Mouse (Mus musculus): ENCODE results near the gene Atf7ip. TPM values are rescaled to one million over a fixed set of nuclear protein-coding genes. Genes with fewer than 3 reads are reported as not detected.

The Atf7ip gene
- total RNA-seq, 1 experiment from 2014 or later, result 211 TPM

- no peak for ATAC-seq (ENCODE audit: extremely low read depth, insufficient number of reproducible peaks, low FRiP score, poor library complexity, severe bottlenecking)
Observed at GRCm38 (mm10) chr6:136483531-136483930, 22.4 kb upstream of the Atf7ip start.

- ATAC-seq (ENCODE audit: extremely low read depth, insufficient number of reproducible peaks, low FRiP score, poor library complexity, severe bottlenecking), result peak; percentile 79
Observed at GRCm38 (mm10) chr6:136484093-136484492, 21.9 kb upstream of the Atf7ip start.

GRCm38 (mm10) chr6:136486166-136486565 is 19.8 kb upstream of the Atf7ip start:
- no peak for ATAC-seq (ENCODE audit: extremely low read depth, insufficient number of reproducible peaks, low FRiP score, poor library complexity, severe bottlenecking)

GRCm38 (mm10) chr6:136486801-136487553 is 19.0 kb upstream of the Atf7ip start:
- no peak for ATAC-seq (ENCODE audit: extremely low read depth, insufficient number of reproducible peaks, low FRiP score, poor library complexity, severe bottlenecking)

- ATAC-seq (ENCODE audit: extremely low read depth, insufficient number of reproducible peaks, low FRiP score, poor library complexity, severe bottlenecking), result no peak
Observed at GRCm38 (mm10) chr6:136487554-136487950, 18.4 kb upstream of the Atf7ip start.

GRCm38 (mm10) chr6:136489899-136490298 is 16.1 kb upstream of the Atf7ip start:
- ATAC-seq (ENCODE audit: extremely low read depth, insufficient number of reproducible peaks, low FRiP score, poor library complexity, severe bottlenecking), result no peak

GRCm38 (mm10) chr6:136490516-136491475 is 15.2 kb upstream of the Atf7ip start:
- no peak for ATAC-seq (ENCODE audit: extremely low read depth, insufficient number of reproducible peaks, low FRiP score, poor library complexity, severe bottlenecking)

GRCm38 (mm10) chr6:136491631-136492030 is 14.3 kb upstream of the Atf7ip start:
- ATAC-seq (ENCODE audit: extremely low read depth, insufficient number of reproducible peaks, low FRiP score, poor library complexity, severe bottlenecking), result no peak

- ATAC-seq (ENCODE audit: extremely low read depth, insufficient number of reproducible peaks, low FRiP score, poor library complexity, severe bottlenecking), result peak; percentile 95
Observed at GRCm38 (mm10) chr6:136492251-136492650, 13.7 kb upstream of the Atf7ip start.

GRCm38 (mm10) chr6:136493486-136493885 is 12.5 kb upstream of the Atf7ip start:
- ATAC-seq (ENCODE audit: extremely low read depth, insufficient number of reproducible peaks, low FRiP score, poor library complexity, severe bottlenecking), result no peak

GRCm38 (mm10) chr6:136493910-136494751 is 11.8 kb upstream of the Atf7ip start:
- no peak for ATAC-seq (ENCODE audit: extremely low read depth, insufficient number of reproducible peaks, low FRiP score, poor library complexity, severe bottlenecking)

GRCm38 (mm10) chr6:136495023-136495422 is 10.9 kb upstream of the Atf7ip start:
- ATAC-seq (ENCODE audit: extremely low read depth, insufficient number of reproducible peaks, low FRiP score, poor library complexity, severe bottlenecking), result no peak

GRCm38 (mm10) chr6:136497744-136498143 is 8.2 kb upstream of the Atf7ip start:
- ATAC-seq (ENCODE audit: extremely low read depth, insufficient number of reproducible peaks, low FRiP score, poor library complexity, severe bottlenecking), result peak; percentile 94

- peak; percentile 53 for ATAC-seq (ENCODE audit: extremely low read depth, insufficient number of reproducible peaks, low FRiP score, poor library complexity, severe bottlenecking)
Observed at GRCm38 (mm10) chr6:136499292-136499977, 6.5 kb upstream of the Atf7ip start.

- ATAC-seq (ENCODE audit: extremely low read depth, insufficient number of reproducible peaks, low FRiP score, poor library complexity, severe bottlenecking), result no peak
Observed at GRCm38 (mm10) chr6:136508652-136509051, 2.7 kb downstream of the Atf7ip start.

GRCm38 (mm10) chr6:136510945-136511344 is 5.0 kb downstream of the Atf7ip start:
- no peak for ATAC-seq (ENCODE audit: extremely low read depth, insufficient number of reproducible peaks, low FRiP score, poor library complexity, severe bottlenecking)

- ATAC-seq (ENCODE audit: extremely low read depth, insufficient number of reproducible peaks, low FRiP score, poor library complexity, severe bottlenecking), result no peak
Observed at GRCm38 (mm10) chr6:136512351-136512750, 6.4 kb downstream of the Atf7ip start.

- ATAC-seq (ENCODE audit: extremely low read depth, insufficient number of reproducible peaks, low FRiP score, poor library complexity, severe bottlenecking), result no peak
Observed at GRCm38 (mm10) chr6:136516626-136517025, 10.7 kb downstream of the Atf7ip start.
